Mouse (Mus musculus): ENCODE results near the gene Rapgef4. TPM values are rescaled to one million over a fixed set of nuclear protein-coding genes. Genes with fewer than 3 reads are reported as not detected.

Gene Rapgef4
- polyA plus RNA-seq, 1 experiment from 2014 or later = 2.9 TPM

DNA sequence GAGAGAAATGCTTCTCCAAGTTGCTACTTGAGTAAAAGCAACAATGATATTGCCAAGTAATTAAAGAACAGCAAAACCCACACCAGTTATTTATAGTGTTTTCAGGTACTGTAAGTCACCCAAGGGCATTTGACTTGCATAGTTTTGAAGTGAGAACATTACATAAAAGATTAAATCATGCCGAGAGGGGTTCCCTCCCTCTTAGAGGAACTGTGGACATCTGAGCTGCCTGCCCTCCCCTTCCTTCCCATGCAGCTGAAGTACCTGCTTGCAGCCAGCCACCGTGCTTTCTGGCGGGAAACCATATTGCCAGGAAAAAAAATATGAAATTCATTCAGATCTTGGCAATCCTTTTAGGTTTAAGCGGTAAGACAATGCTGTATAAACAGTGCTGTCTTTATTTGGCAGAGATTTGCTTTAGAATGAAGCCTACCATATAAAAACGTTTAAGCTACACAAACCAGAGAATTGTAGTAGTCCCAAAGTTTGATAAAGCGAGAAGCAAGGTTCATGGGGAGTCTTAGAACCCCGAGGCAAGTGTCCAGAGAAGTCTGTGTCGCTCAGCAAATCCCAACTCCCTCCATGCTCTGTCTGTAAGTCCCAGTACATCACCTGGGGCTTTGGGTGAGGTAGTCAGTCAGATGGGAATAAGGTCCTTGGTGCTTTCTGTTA lies 174.2 kb downstream of the Rapgef4 start:
- no peak overlapping the region for H3K4me2 ChIP-seq (replicated peaks; ENCODE audit: low read depth, low read length)
- WGBS = 77% methylated on average over 8 of the region's 8 CpGs
- H3K9ac ChIP-seq (ENCODE audit: low read depth, low read length) = no peak overlapping the region
- no peaks in the 10 kb centered on the region for H3K4me1 ChIP-seq (replicated peaks; ENCODE audit: control insufficient read depth, insufficient read depth, low read length)
- no peak for ATAC-seq (ENCODE audit: low FRiP score)
- no peaks in the 10 kb centered on the region for H3K36me3 ChIP-seq (ENCODE audit: control insufficient read depth, insufficient read depth, low read length)
- no peak for DNase-seq (ENCODE audit: low spot score)
- no peak overlapping the region for H3K4me3 ChIP-seq (ENCODE audit: low read depth, low read length)
- H3K27ac ChIP-seq (ENCODE audit: low read depth, low read length) = no peak overlapping the region
- no peaks in the 10 kb centered on the region for H3K27me3 ChIP-seq (ENCODE audit: control insufficient read depth, insufficient read depth, low read length)
- H3K9me3 ChIP-seq (ENCODE audit: control insufficient read depth, low read length) = no peaks in the 10 kb centered on the region

GRCm38 (mm10) chr2:72156484-72156883 lies 175.4 kb downstream of the Rapgef4 start:
- ATAC-seq (ENCODE audit: low FRiP score) = no peak
- Histone ChIP-seq H3K27me3 (ENCODE audit: control insufficient read depth, insufficient read depth, low read length) (no peaks in the 10 kb centered on the region), H3K9ac (ENCODE audit: low read depth, low read length) (no peak overlapping the region), H3K4me1 (replicated peaks; ENCODE audit: control insufficient read depth, insufficient read depth, low read length) (no peaks in the 10 kb centered on the region), H3K4me3 (ENCODE audit: low read depth, low read length) (no peak overlapping the region), H3K4me2 (replicated peaks; ENCODE audit: low read depth, low read length) (no peak overlapping the region), H3K27ac (ENCODE audit: low read depth, low read length) (no peak overlapping the region), H3K9me3 (ENCODE audit: control insufficient read depth, low read length) (no peaks in the 10 kb centered on the region), H3K36me3 (ENCODE audit: control insufficient read depth, insufficient read depth, low read length) (no peaks in the 10 kb centered on the region)
- DNase-seq (ENCODE audit: low spot score) = no peak
- WGBS = 89% methylated on average over 5 of the region's 5 CpGs

DNA sequence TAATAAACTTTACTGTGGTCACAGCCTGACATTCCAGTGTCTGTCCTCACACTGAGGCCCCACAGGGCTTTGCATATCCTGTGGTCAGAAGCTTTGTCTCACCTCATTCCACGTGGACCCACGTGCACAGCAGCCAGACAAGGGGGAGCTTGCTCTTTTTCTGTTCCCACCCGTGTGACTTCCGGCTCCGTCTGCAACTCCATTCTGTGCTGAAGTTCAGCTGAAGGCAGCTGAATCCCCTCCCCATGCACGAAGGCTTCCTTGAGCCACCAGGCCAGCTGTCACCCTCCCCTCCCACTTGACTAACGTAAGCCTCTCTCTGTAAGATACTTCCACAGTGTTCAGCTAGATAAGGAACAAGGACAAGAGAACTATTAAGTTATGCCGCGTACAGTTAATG lies 176.5 kb downstream of the Rapgef4 start:
- no peak overlapping the region for H3K4me2 ChIP-seq (replicated peaks; ENCODE audit: low read depth, low read length)
- no peaks in the 10 kb centered on the region for H3K27me3 ChIP-seq (ENCODE audit: control insufficient read depth, insufficient read depth, low read length)
- no peak overlapping the region for H3K27ac ChIP-seq (ENCODE audit: low read depth, low read length)
- no peaks in the 10 kb centered on the region for H3K9me3 ChIP-seq (ENCODE audit: control insufficient read depth, low read length)
- no peaks in the 10 kb centered on the region for H3K4me1 ChIP-seq (replicated peaks; ENCODE audit: control insufficient read depth, insufficient read depth, low read length)
- no peak overlapping the region for H3K9ac ChIP-seq (ENCODE audit: low read depth, low read length)
- ATAC-seq (ENCODE audit: low FRiP score) (no peak), DNase-seq (ENCODE audit: low spot score) (no peak)
- H3K4me3 ChIP-seq (ENCODE audit: low read depth, low read length) = no peak overlapping the region
- 50% methylated on average over 9 of the region's 9 CpGs for WGBS
- H3K36me3 ChIP-seq (ENCODE audit: control insufficient read depth, insufficient read depth, low read length) = no peaks in the 10 kb centered on the region

DNA sequence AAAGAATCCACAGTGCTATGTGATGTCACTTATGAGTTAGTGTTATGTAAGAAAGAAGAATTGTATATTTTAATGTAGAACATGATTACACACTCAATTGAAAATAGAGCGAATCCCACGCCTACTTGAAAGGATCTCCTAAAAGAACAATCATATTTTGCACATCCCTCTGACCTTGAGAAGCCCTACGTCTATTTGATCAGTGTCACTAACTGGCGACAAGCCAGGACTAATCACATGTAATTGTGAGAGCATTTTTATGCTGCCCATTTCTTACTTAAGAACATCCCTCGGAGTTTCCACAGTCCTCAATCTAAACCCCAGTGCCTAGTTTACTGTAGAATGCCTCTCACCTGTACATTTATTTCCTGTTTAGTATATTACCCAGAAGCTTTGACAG lies 177.0 kb downstream of the Rapgef4 start:
- H3K4me2 ChIP-seq (replicated peaks; ENCODE audit: low read depth, low read length) = no peak overlapping the region
- no peak overlapping the region for H3K27ac ChIP-seq (ENCODE audit: low read depth, low read length)
- H3K27me3 ChIP-seq (ENCODE audit: control insufficient read depth, insufficient read depth, low read length) = no peaks in the 10 kb centered on the region
- no peak overlapping the region for H3K4me3 ChIP-seq (ENCODE audit: low read depth, low read length)
- H3K9ac ChIP-seq (ENCODE audit: low read depth, low read length) = no peak overlapping the region
- H3K36me3 ChIP-seq (ENCODE audit: control insufficient read depth, insufficient read depth, low read length) = no peaks in the 10 kb centered on the region
- 85% methylated on average over 5 of the region's 5 CpGs for WGBS
- DNase-seq (ENCODE audit: low spot score) = no peak
- H3K9me3 ChIP-seq (ENCODE audit: control insufficient read depth, low read length) = no peaks in the 10 kb centered on the region
- H3K4me1 ChIP-seq (replicated peaks; ENCODE audit: control insufficient read depth, insufficient read depth, low read length) = no peaks in the 10 kb centered on the region
- no peak for ATAC-seq (ENCODE audit: low FRiP score)

DNA sequence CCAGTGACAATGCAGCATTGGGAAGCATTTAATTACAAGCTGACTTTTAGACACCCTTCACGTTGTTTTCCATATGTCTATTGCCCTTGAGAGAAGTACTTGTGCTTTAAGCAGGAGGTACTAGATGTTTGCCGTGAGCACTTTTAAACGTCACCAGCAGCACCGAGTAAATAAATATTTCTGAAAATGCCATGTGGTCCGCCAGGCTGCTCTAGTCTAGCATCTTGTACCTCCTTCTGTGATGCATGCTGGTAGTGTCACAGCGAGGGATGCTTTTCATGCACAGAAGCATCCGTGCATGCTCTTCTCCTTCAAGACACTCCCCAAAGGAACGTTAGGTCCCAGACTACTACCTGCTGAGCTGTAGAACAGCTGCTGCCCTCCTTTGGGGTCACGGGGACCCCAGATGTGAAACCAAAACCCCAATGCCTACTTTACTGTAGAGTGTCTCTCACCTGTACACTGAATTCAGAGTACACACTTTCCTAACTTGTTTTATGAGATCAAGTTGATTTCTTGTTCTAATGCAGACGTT lies 177.7 kb downstream of the Rapgef4 start:
- no peak overlapping the region for H3K4me2 ChIP-seq (replicated peaks; ENCODE audit: low read depth, low read length)
- ATAC-seq (ENCODE audit: low FRiP score) (no peak), DNase-seq (ENCODE audit: low spot score) (no peak)
- H3K4me3 ChIP-seq (ENCODE audit: low read depth, low read length) = no peak overlapping the region
- 84% methylated on average over 10 of the region's 10 CpGs for WGBS
- no peaks in the 10 kb centered on the region for H3K4me1 ChIP-seq (replicated peaks; ENCODE audit: control insufficient read depth, insufficient read depth, low read length)
- H3K27me3 ChIP-seq (ENCODE audit: control insufficient read depth, insufficient read depth, low read length) = no peaks in the 10 kb centered on the region
- no peaks in the 10 kb centered on the region for H3K9me3 ChIP-seq (ENCODE audit: control insufficient read depth, low read length)
- no peak overlapping the region for H3K27ac ChIP-seq (ENCODE audit: low read depth, low read length)
- no peak overlapping the region for H3K9ac ChIP-seq (ENCODE audit: low read depth, low read length)
- no peaks in the 10 kb centered on the region for H3K36me3 ChIP-seq (ENCODE audit: control insufficient read depth, insufficient read depth, low read length)

DNA sequence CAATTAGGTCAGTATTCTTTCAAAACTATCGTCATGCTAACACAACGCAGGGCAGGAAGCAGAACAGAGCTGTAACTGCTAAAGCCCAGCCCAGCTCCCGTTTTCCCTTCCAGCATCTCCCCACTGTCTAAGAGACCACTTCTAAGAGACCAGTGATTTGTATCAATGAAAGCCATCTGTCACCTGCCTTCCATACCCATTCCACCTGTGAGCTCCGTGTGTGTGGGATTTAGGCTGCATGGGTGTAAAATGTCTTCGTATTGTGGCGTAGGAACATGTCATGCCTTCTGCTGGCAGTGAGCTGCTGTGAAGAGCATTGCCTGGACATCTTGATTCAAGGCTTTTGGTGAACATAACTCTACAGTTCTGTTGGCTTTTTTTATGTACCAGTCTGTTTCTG lies 178.2 kb downstream of the Rapgef4 start:
- Histone ChIP-seq H3K9ac (ENCODE audit: low read depth, low read length) (no peak overlapping the region), H3K4me2 (replicated peaks; ENCODE audit: low read depth, low read length) (no peak overlapping the region), H3K27me3 (ENCODE audit: control insufficient read depth, insufficient read depth, low read length) (no peaks in the 10 kb centered on the region), H3K4me3 (ENCODE audit: low read depth, low read length) (no peak overlapping the region), H3K36me3 (ENCODE audit: control insufficient read depth, insufficient read depth, low read length) (no peaks in the 10 kb centered on the region), H3K9me3 (ENCODE audit: control insufficient read depth, low read length) (no peaks in the 10 kb centered on the region), H3K4me1 (replicated peaks; ENCODE audit: control insufficient read depth, insufficient read depth, low read length) (no peaks in the 10 kb centered on the region), H3K27ac (ENCODE audit: low read depth, low read length) (no peak overlapping the region)
- WGBS = 87% methylated on average over 6 of the region's 6 CpGs
- ATAC-seq (ENCODE audit: low FRiP score) = no peak
- DNase-seq (ENCODE audit: low spot score) = no peak

- no peaks in the 10 kb centered on the region for H3K36me3 ChIP-seq (ENCODE audit: control insufficient read depth, insufficient read depth, low read length)
- WGBS = 83% methylated on average over 5 of the region's 5 CpGs
- no peak overlapping the region for H3K4me2 ChIP-seq (replicated peaks; ENCODE audit: low read depth, low read length)
These were observed 184.3 kb downstream of the Rapgef4 start for GRCm38 (mm10) chr2:72165136-72165854.

GRCm38 (mm10) chr2:72169451-72170100 lies 188.5 kb downstream of the Rapgef4 start:
- Histone ChIP-seq H3K9ac (ENCODE audit: low read depth, low read length) (no peak overlapping the region), H3K4me1 (replicated peaks; ENCODE audit: control insufficient read depth, insufficient read depth, low read length) (no peaks in the 10 kb centered on the region), H3K4me2 (replicated peaks; ENCODE audit: low read depth, low read length) (no peak overlapping the region), H3K9me3 (ENCODE audit: control insufficient read depth, low read length) (no peaks in the 10 kb centered on the region), H3K4me3 (ENCODE audit: low read depth, low read length) (no peak overlapping the region), H3K27ac (ENCODE audit: low read depth, low read length) (no peak overlapping the region), H3K27me3 (ENCODE audit: control insufficient read depth, insufficient read depth, low read length) (no peaks in the 10 kb centered on the region), H3K36me3 (ENCODE audit: control insufficient read depth, insufficient read depth, low read length) (no peaks in the 10 kb centered on the region)
- 67% methylated on average over 9 of the region's 9 CpGs for WGBS
- no peak for DNase-seq (ENCODE audit: low spot score)
- ATAC-seq (ENCODE audit: low FRiP score) = no peak

More at GRCm38 (mm10) chr2:72165136-72165854, 184.3 kb downstream of the Rapgef4 start:
- no peaks in the 10 kb centered on the region for H3K27me3 ChIP-seq (ENCODE audit: control insufficient read depth, insufficient read depth, low read length)
- no peaks in the 10 kb centered on the region for H3K9me3 ChIP-seq (ENCODE audit: control insufficient read depth, low read length)
- ATAC-seq (ENCODE audit: low FRiP score) (no peak), DNase-seq (ENCODE audit: low spot score) (no peak)
- H3K9ac ChIP-seq (ENCODE audit: low read depth, low read length) = no peak overlapping the region
- H3K4me3 ChIP-seq (ENCODE audit: low read depth, low read length) = no peak overlapping the region
- H3K27ac ChIP-seq (ENCODE audit: low read depth, low read length) = no peak overlapping the region
- H3K4me1 ChIP-seq (replicated peaks; ENCODE audit: control insufficient read depth, insufficient read depth, low read length) = no peaks in the 10 kb centered on the region

All from hindbrain, embryonic 11.5 days (tissue).